Mouse (Mus musculus): ENCODE data around the gene E2f1. TPM values are rescaled to one million over a fixed set of nuclear protein-coding genes. Genes with fewer than 3 reads are reported as not detected.

Gene E2f1
- polyA plus RNA-seq, 1 experiment from 2014 or later: 8.4 TPM

DNA sequence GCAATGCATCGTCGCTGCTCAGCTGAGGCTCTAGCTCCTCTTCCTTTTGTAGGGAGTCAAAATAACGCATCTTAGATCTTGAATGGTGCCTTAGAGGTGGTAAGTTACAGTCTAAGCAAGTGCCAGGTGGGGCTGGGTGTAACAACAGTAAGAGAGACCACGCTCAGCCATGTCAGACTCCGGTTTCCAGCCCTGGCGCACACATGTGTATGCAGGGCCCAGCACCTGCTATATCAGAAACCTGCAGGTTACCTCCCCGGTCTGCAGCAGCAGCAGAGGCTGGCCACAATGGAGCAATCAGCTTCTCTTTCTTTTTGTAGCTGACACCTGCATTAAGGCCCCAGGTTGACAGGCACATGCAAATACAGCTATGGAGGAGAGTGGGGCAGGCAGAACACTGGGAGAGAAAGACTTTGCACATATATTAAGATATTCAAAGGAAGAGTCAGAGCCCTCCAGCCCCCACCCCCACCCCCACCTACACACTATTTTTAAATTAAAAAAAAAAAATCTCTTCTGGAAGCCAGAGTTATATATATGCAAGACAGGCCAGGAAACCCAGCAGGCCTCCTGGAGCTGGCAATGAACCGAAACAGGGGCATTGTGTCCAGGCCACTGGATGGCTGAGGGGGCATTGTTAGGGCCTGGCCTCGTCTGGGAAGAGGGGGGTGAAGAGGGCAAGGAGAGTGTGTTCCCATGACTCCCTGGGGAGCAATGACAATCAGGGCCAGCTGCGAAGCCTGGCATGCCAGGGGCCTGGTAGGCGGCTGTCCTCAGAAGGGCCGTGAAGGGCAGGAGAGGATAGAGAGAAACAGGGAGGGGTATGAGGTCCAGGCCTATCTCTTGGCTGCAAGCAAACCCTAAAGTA is 7.4 kb upstream of the E2f1 start:
- H3K4me3 ChIP-seq: no peak overlapping the region
- H3K4me2 ChIP-seq: no peak overlapping the region
- 21% methylated on average over 12 of the region's 12 CpGs for WGBS
- no peaks in the 10 kb centered on the region for H3K36me3 ChIP-seq
- no peaks in the 10 kb centered on the region for H3K27me3 ChIP-seq
- H3K9ac ChIP-seq: no peak overlapping the region
- peaks cover 14% of the 10 kb centered on the region for H3K4me1 ChIP-seq (replicated peaks)
- ATAC-seq (ENCODE audit: low FRiP score, low read depth): no peak
- peak overlapping the region; percentile 11; the same call in 1 of the 2 replicates for H3K27ac ChIP-seq (replicated peaks)
- no peaks in the 10 kb centered on the region for H3K9me3 ChIP-seq

DNA sequence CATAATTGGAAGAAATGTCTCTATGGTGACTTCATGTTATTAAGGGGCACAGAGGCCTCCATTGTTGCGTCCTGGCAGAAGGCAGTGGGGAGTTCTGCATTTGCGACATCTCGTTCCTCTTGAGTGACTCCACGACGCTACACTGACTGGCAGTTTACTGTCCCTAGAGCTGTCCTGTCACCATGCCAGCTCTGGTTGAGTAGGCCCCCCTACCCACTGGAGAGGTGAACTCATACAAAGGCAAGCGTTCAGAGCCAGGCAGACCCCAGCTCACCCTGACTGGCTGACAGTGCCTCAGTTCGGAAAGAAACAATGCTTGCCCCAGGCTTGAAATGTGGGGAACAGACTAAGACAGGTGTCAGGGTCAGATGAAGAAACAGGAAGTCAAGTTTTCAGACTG is 4.6 kb upstream of the E2f1 start:
- Histone ChIP-seq H3K9me3 (no peaks in the 10 kb centered on the region), H3K9ac (no peak overlapping the region), H3K4me2 (no peak overlapping the region), H3K4me3 (no peak overlapping the region), H3K4me1 (replicated peaks) (peaks cover 23% of the 10 kb centered on the region), H3K27me3 (no peaks in the 10 kb centered on the region), H3K36me3 (no peaks in the 10 kb centered on the region), H3K27ac (replicated peaks) (no peak overlapping the region)
- no peak for ATAC-seq (ENCODE audit: low FRiP score, low read depth)
- 20% methylated on average over 7 of the region's 7 CpGs for WGBS

DNA sequence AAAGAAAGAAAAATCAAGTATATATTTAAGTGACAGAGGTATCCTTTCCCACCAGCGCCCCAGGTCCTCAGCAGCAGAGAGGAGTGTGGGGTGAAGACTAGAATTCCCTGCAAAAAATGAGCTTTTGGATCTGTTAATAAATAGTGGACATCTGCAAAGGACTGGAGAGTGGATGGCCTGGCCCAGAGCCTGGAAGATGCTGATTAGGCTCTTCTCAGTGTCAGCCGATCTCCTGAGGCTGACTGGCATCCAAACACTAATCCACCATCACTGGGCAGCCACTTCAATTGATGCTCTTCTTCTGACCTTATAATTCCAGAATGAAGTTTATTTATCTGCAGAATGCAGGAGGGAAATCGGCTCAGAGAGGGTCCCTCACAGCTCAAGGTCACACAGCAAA is 3.3 kb upstream of the E2f1 start:
- no peak for ATAC-seq (ENCODE audit: low FRiP score, low read depth)
- Histone ChIP-seq H3K9ac (no peak overlapping the region), H3K27ac (replicated peaks) (no peak overlapping the region)

DNA sequence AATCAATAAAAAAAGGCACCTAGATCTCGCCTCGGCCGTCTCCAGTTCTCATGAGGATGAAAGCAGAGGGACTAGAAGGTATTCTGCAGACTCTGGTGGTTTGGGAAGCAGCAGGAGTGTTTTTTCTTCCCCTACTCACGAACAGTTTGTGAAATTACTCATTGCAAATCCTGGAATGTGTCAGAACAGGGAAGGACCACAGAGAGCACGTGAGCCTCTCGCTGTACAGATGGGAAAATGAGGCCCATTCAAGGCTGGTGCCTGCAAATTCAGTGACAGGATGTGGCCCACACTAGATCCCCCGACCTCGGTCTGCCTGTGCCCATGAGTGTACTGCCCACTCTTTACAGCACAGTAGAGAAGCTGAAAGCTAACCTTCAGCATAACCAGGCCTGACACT is 2.3 kb upstream of the E2f1 start:
- Histone ChIP-seq H3K4me3 (no peak overlapping the region), H3K9me3 (no peaks in the 10 kb centered on the region), H3K9ac (no peak overlapping the region), H3K27ac (replicated peaks) (no peak overlapping the region), H3K36me3 (no peaks in the 10 kb centered on the region), H3K4me2 (no peak overlapping the region), H3K4me1 (replicated peaks) (peaks cover 24% of the 10 kb centered on the region), H3K27me3 (no peaks in the 10 kb centered on the region)
- ATAC-seq (ENCODE audit: low FRiP score, low read depth): no peak
- 75% methylated on average over 8 of the region's 8 CpGs for WGBS

More for the DNA sequence above, 3.3 kb upstream of the E2f1 start:
- H3K27me3 ChIP-seq: no peaks in the 10 kb centered on the region
- H3K36me3 ChIP-seq: no peaks in the 10 kb centered on the region
- H3K4me1 ChIP-seq (replicated peaks): peaks cover 33% of the 10 kb centered on the region
- H3K9me3 ChIP-seq: no peaks in the 10 kb centered on the region
- no peak overlapping the region for H3K4me2 ChIP-seq
- no peak overlapping the region for H3K4me3 ChIP-seq
- WGBS: 82% methylated on average over 3 of the region's 3 CpGs

DNA sequence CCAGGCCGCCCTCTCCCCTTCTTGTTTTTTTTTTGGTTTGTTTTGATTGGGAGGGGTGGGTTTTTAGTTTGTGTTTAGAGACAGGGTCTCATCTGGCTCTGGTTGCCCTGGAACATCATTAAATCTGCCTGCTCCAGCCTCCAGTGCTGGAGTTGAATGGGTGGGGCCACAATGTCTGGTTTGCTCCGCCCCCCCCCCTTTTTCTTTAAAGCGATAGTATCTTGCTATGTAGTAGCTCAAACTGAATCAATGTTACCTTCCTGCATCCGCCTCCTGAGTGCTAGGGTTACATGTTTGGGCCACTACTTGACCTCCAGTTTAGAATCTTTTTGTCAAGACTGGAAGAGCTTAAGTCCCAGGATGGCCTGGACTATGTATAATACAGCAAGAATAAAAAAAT is 1.6 kb upstream of the E2f1 start:
- no peak for ATAC-seq (ENCODE audit: low FRiP score, low read depth)
- no peak overlapping the region for H3K4me2 ChIP-seq
- 91% methylated on average over 4 of the region's 4 CpGs for WGBS
- no peaks in the 10 kb centered on the region for H3K9me3 ChIP-seq
- H3K9ac ChIP-seq: no peak overlapping the region
- H3K4me1 ChIP-seq (replicated peaks): peaks cover 19% of the 10 kb centered on the region
- no peaks in the 10 kb centered on the region for H3K27me3 ChIP-seq
- H3K36me3 ChIP-seq: no peaks in the 10 kb centered on the region
- no peak overlapping the region for H3K27ac ChIP-seq (replicated peaks)
- H3K4me3 ChIP-seq: no peak overlapping the region

DNA sequence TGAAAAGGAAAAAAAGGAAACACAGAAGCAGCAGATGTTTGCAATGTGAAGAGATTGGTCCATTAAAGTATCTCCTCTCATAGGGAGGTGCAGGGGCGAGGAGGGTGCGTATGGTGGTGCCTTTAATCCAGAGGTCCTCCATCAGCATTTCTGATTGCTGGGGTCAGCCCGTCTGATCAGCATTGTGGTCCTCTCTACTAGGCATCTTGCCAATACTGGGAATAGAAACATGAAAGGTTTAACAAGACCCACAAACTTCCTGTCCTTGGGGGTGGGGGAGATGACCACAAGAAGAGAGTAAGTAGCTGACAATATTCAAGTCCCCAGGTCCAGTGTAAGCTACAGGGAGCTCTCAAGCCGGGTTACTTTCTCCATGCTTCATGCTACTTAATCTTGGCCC is 974 bp upstream of the E2f1 start:
- no peak for ATAC-seq (ENCODE audit: low FRiP score, low read depth)
- no peak overlapping the region for H3K9ac ChIP-seq
- H3K4me1 ChIP-seq (replicated peaks): peaks cover 19% of the 10 kb centered on the region
- H3K27ac ChIP-seq (replicated peaks): no peak overlapping the region
- no peaks in the 10 kb centered on the region for H3K36me3 ChIP-seq
- 53% methylated on average over 4 of the region's 4 CpGs for WGBS
- peak overlapping the region; percentile 94 for H3K4me2 ChIP-seq
- H3K9me3 ChIP-seq: no peaks in the 10 kb centered on the region
- H3K4me3 ChIP-seq: no peak overlapping the region
- H3K27me3 ChIP-seq: no peaks in the 10 kb centered on the region

DNA sequence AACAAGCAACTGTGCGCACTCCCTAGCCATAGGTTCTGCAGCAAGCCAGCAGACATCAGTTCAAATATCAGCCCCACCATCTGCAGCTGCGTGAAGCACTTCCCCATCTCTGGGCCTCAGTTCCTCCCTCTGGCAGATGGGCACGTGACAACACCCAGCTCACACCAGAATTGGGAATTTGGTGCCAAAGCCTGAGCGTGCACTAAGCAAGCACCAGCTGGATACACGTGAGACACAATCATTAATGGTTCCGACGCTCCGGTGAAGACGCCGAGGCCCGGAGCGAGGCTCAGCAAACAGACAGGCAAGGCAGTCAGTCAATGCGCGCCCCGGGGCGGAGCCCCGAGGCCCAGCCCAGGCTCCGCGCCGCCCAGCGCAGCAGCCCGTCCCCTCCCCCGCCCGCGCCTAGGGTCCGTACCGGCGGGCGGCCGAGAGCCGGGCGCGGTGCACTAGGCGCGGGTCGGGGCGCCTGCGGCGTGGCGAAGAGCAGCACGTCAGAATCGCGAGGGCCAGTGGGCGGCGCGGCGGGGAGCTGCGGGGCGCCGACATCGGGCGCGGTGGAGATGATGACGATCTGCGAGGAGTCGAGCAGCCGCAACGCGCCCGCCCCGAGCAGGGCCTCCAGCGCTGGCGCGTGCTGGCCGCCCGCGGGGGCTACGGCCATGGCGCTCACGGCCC is 482 bp downstream of the E2f1 start:
- peak; percentile 51 for ATAC-seq (ENCODE audit: low FRiP score, low read depth)
- Histone ChIP-seq H3K27ac (replicated peaks) (peak overlapping the region; percentile 66), H3K4me3 (peak overlapping the region; percentile 72), H3K36me3 (no peaks in the 10 kb centered on the region), H3K4me2 (peak overlapping the region; percentile 94), H3K9ac (peak overlapping the region; percentile 49), H3K9me3 (no peaks in the 10 kb centered on the region), H3K4me1 (replicated peaks) (peaks cover 19% of the 10 kb centered on the region), H3K27me3 (no peaks in the 10 kb centered on the region)
- WGBS: under 1% methylated on average over 50 of the region's 70 CpGs

DNA sequence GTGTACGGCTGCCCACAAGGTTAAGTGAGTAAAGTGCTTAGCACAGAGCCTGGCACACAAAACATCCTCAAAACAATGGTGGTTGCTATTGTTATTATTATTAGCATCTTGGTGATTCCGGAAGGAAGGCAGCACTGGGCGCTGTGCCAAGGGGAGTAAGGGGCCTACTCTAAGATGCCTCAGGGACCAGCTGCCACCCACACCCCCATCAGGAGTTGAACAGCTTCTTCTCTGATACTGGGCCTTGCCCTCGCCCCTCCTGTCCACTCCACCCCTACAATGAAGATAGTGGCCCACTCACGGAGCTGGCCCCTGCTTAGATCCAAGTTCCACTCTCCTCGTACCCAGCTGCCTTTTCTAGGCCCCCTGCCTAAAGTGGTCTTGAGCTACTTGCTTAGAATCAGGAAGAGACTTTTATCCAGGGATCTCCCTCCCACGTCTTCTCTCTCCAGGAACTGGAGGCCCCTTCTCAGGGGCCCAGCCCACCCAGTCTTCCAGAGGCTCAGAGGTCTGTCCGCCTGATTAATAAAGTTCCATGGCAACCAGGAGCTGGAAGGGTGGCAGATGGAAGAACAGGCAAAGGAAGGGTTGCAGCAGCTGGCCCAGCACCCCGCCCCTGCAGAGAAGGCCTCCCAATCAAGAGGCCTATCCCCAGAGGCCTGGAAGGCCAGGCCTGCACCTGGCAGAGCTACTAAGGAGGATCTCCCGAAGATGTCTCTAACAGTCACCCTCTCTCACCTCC is 1.2 kb downstream of the E2f1 start:
- ATAC-seq (ENCODE audit: low FRiP score, low read depth): no peak
- 15% methylated on average over 10 of the region's 10 CpGs for WGBS
- Histone ChIP-seq H3K27me3 (no peaks in the 10 kb centered on the region), H3K9me3 (no peaks in the 10 kb centered on the region), H3K9ac (peak overlapping the region; percentile 49), H3K27ac (replicated peaks) (peak overlapping the region; percentile 66), H3K4me3 (peak overlapping the region; percentile 72), H3K36me3 (no peaks in the 10 kb centered on the region), H3K4me1 (replicated peaks) (peaks cover 19% of the 10 kb centered on the region), H3K4me2 (peak overlapping the region; percentile 94)

DNA sequence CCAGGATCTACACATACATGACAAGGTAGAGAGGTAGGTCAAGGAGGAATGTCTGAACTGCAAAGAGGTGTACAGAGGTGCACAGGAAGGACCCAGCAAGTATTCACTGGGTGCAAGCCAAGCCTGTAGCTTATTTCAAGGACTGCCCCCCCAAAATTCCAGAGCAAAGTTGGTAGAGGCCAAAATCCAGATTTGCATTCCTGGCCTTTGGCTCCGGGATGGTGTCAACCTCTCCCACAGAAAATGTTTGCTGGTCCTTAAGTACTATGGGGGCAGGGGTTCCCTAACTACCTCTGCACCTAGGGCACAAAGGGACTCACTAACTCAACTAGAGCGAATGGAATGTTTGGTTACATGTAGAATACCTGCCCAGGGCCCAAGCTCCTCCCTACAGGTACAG is 1.9 kb downstream of the E2f1 start:
- Histone ChIP-seq H3K4me3 (no peak overlapping the region), H3K36me3 (no peaks in the 10 kb centered on the region), H3K27me3 (no peaks in the 10 kb centered on the region), H3K27ac (replicated peaks) (0 out of 2 replicates have a peak overlapping the region, but pooled peaks have one; percentile 66), H3K4me2 (peak overlapping the region; percentile 94), H3K9ac (no peak overlapping the region), H3K9me3 (no peaks in the 10 kb centered on the region), H3K4me1 (replicated peaks) (peaks cover 19% of the 10 kb centered on the region)
- 64% methylated on average over 2 of the region's 2 CpGs for WGBS
- ATAC-seq (ENCODE audit: low FRiP score, low read depth): no peak

DNA sequence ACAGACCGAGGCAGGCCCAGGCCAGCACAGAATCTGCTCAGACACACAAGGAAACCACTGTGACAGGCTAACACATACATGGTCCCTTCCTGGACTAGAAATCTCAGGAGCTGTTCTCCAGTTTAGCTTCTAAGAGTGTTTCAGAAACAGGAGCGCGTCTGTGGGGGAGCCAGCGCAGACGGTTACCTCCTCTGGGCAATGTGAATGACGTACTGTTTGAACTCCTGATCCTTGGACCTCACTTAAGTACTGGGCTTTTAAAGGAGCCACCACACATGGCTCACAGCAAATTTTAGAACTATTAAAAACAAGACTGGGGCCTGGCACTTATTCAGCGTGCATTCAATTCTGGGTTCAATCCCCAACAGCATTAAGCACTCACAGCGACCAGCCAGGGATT is 3.1 kb downstream of the E2f1 start:
- H3K9me3 ChIP-seq: no peaks in the 10 kb centered on the region
- H3K4me3 ChIP-seq: no peak overlapping the region
- no peak overlapping the region for H3K9ac ChIP-seq
- no peaks in the 10 kb centered on the region for H3K27me3 ChIP-seq
- H3K4me2 ChIP-seq: 0 out of 2 replicates have a peak overlapping the region, but pooled peaks have one; percentile 2
- H3K27ac ChIP-seq (replicated peaks): no peak overlapping the region
- ATAC-seq (ENCODE audit: low FRiP score, low read depth): no peak
- H3K36me3 ChIP-seq: no peaks in the 10 kb centered on the region
- H3K4me1 ChIP-seq (replicated peaks): peaks cover 19% of the 10 kb centered on the region
- WGBS: 46% methylated on average over 8 of the region's 8 CpGs

DNA sequence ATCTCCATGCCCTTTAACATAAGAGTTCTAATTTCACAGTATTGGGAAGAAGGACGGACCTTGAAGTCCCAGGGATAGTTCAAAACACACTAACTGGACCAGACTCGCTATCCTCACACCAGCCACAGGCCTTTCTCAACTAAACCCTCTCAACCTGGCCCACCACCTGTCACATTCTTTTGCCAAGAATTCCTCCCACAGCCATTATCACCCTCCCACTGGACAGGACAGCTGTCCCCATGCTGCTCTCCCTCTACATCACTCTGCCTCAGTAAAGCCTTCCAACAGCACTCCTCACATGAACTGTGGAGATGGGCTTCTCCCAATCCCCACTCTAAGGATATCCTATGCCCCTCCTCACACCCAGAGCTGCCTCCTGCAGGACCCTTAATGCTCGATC is 4.1 kb downstream of the E2f1 start:
- no peaks in the 10 kb centered on the region for H3K27me3 ChIP-seq
- H3K27ac ChIP-seq (replicated peaks): no peak overlapping the region
- no peak for ATAC-seq (ENCODE audit: low FRiP score, low read depth)
- peaks cover 15% of the 10 kb centered on the region for H3K4me1 ChIP-seq (replicated peaks)
- H3K9ac ChIP-seq: no peak overlapping the region
- H3K9me3 ChIP-seq: no peaks in the 10 kb centered on the region
- no peak overlapping the region for H3K4me3 ChIP-seq
- H3K4me2 ChIP-seq: no peak overlapping the region
- WGBS: 73% methylated on average over 3 of the region's 3 CpGs
- no peaks in the 10 kb centered on the region for H3K36me3 ChIP-seq
